Mouse (Mus musculus) gastrocnemius, postnatal 10 days (tissue): ENCODE measurements around the gene Rps6kc1. TPM values are rescaled to one million over a fixed set of nuclear protein-coding genes. Genes with fewer than 3 reads are reported as not detected.

Experiments
- DNase-seq: peaks from one replicate; pipeline ENCODE4 v3.0.0; 2021; ENCODE audit warnings: mixed read lengths
- total RNA-seq, 2 experiments: library from RNA; stranded (reverse); gene quantifications; 2 replicates each; pipeline ENCODE4 v1.2.3; 2021

Rps6kc1 gene
- total RNA-seq, 2 experiments from 2014 or later, result 20.4 to 23.7 TPM

GRCm38 (mm10) chr1:190667326-190667725, 244.2 kb downstream of the Rps6kc1 start:
- DNase-seq, result no peak

- no peak for DNase-seq
Observed at GRCm38 (mm10) chr1:190665490-190665875, 246.1 kb downstream of the Rps6kc1 start.

- DNase-seq, result no peak
Observed at GRCm38 (mm10) chr1:190664767-190665489, 246.6 kb downstream of the Rps6kc1 start.

- DNase-seq, result peak; percentile 1
Observed at GRCm38 (mm10) chr1:190663996-190664395, 247.6 kb downstream of the Rps6kc1 start.

GRCm38 (mm10) chr1:190662736-190663135, 248.8 kb downstream of the Rps6kc1 start:
- no peak for DNase-seq

- DNase-seq, result no peak
Observed at GRCm38 (mm10) chr1:190661764-190662163, 249.8 kb downstream of the Rps6kc1 start.

- DNase-seq, result peak; percentile 1
Observed at GRCm38 (mm10) chr1:190661249-190661648, 250.3 kb downstream of the Rps6kc1 start.

GRCm38 (mm10) chr1:190659722-190660502, 251.7 kb downstream of the Rps6kc1 start:
- DNase-seq, result no peak

GRCm38 (mm10) chr1:190658266-190658665, 253.3 kb downstream of the Rps6kc1 start:
- DNase-seq, result no peak

GRCm38 (mm10) chr1:190656089-190656488, 255.5 kb downstream of the Rps6kc1 start:
- no peak for DNase-seq

- DNase-seq, result no peak
Observed at GRCm38 (mm10) chr1:190655651-190656050, 255.9 kb downstream of the Rps6kc1 start.

- no peak for DNase-seq
Observed at GRCm38 (mm10) chr1:190655081-190655480, 256.5 kb downstream of the Rps6kc1 start.

- DNase-seq, result no peak
Observed at GRCm38 (mm10) chr1:190654694-190655001, 256.9 kb downstream of the Rps6kc1 start.

- no peak for DNase-seq
Observed at GRCm38 (mm10) chr1:190653989-190654693, 257.4 kb downstream of the Rps6kc1 start.

- DNase-seq, result no peak
Observed at GRCm38 (mm10) chr1:190653081-190653480, 258.5 kb downstream of the Rps6kc1 start.

Other genes starting within 250 kb of the Rps6kc1 start
- gene Angel2, start 13.3 kb upstream of the Rps6kc1 start, total RNA-seq, result 10 to 100 TPM; 25.8 to 26.3 TPM
- gene Vash2, start 67.5 kb upstream of the Rps6kc1 start, total RNA-seq, result 10 to 100 TPM; 12.3 to 14.6 TPM
- 10 to 100 TPM; 10.9 to 11.7 TPM for gene Flvcr1, start 114.4 kb upstream of the Rps6kc1 start, total RNA-seq
- not detected for gene Spata45, start 124.9 kb upstream of the Rps6kc1 start, total RNA-seq
- 10 to 100 TPM; 14.9 to 19.7 TPM for gene Tatdn3, start 151.2 kb upstream of the Rps6kc1 start, total RNA-seq
- gene Nsl1, start 151.2 kb upstream of the Rps6kc1 start, total RNA-seq, result 1 to 10 TPM; 1.2 to 2.6 TPM
- gene Batf3, start 186.1 kb upstream of the Rps6kc1 start, total RNA-seq, result under 1 TPM; 0.52 to 0.56 TPM